Mouse (Mus musculus) embryo, embryonic 10 days (tissue): ENCODE measurements around the gene Tiparp.

ENCODE experiments used
- DNase-seq: peaks from one replicate; pipeline ENCODE4 v3.0.0-alpha.2; 2015; ENCODE audit warnings: low spot score

Tiparp gene

DNA sequence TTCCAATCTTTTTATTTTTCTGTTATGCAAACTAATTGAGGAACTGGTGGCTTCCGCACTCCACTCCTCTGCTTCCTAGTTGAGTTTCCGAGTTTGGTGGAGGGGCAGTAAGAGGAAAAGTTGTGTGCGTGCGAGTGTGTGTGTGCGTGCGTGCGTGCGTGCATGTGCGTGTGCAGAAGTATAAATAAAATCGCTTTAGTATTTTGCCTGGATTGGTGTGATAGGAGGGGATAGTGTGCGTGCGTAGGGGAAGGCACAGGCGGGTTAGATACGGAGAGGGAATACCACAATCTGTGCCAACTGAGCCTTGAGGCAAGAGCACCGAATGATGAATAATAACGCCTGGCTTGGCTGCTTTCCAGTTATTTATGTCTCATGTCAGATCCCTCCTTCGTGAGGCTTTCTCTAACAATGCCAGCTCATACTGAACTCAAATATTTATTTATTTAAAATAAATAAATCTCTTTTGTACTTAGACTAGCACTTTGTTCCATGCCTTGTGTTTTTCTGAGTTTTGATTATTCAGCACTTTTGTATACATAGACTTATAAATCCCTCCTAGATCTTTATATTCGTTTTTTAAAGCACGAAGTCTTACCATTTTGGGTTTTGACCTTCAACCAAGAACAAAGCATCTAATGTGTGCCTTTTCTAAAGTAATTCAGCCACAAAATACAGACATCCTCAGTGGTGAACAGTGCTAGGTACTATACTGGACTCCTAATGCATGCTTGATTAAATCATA, 1.4 kb downstream of the Tiparp start:
- peak; percentile 56 for DNase-seq

DNA sequence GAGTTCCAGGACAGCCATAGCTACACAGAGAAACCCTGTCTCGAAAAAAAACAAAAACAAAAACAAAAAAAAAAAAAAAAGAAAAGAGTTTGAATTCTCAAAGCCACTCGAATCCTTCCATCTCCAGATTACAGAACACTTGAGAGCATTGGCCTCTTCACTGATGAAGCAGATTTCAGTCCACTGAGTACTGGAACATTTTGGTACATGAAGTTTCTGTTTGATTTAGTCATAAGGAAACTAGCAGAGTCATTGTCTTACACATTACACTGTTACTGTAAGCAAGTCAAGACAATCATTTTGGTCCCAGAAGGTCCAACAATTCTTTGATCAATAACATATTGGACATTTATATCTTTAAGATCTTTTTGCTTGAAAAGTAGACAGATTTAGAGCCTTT, 4.8 kb downstream of the Tiparp start:
- DNase-seq: no peak

- DNase-seq: peak; percentile 35
These were observed 5.4 kb downstream of the Tiparp start for GRCm38 (mm10) chr3:65533598-65533997.

GRCm38 (mm10) chr3:65534488-65534887, 6.3 kb downstream of the Tiparp start:
- DNase-seq: no peak

GRCm38 (mm10) chr3:65535087-65535761, 7.0 kb downstream of the Tiparp start:
- no peak for DNase-seq

DNA sequence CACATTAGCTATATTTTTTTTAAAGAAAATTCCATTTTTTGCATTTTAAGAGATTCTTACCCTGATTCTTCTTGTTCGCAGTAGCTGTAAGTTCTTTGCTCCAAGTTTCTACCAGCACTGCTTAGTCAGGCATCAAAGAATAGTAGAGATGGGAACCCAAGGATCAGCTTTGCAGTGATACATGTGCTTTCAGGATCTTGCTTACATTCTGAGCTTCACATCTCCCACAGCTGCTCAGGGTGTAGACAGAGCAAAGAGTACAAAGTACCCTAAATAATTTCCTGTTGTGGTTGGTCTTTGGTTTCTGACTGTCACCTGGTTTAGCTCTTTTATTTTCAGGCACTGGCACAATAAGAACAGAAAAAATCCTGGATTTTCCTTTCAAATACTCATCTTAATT, 9.1 kb downstream of the Tiparp start:
- DNase-seq: no peak

DNA sequence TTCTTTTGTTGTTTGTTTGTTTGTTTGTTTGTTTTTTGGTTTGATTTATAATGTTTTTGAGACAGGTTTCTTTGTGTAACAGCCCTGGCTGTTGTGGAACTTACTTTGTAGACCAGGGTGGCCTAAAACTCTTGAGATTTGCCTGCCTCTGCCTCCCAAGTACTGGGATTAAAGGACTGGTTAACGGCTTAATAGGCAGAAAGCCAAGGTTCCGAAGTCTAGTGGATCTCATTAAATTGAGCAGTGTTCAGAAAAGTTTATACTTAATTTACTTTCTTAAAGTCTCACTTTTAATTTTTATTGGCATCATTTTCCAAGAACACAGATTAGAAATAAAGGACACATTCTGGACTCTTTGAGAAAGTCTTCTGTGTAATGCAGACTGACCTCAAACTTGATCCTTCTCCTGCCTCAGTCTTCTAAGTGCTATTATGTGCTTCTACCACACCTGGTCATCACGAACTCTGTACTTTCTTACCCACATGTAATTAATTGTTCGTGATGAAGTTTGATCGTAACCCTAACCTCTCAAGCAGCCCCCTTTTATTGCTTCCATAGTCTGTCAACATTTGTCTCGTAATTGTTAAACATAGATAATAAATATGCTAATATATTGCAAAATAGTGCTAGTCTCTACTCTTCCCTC, 12.8 kb downstream of the Tiparp start:
- no peak for DNase-seq

DNA sequence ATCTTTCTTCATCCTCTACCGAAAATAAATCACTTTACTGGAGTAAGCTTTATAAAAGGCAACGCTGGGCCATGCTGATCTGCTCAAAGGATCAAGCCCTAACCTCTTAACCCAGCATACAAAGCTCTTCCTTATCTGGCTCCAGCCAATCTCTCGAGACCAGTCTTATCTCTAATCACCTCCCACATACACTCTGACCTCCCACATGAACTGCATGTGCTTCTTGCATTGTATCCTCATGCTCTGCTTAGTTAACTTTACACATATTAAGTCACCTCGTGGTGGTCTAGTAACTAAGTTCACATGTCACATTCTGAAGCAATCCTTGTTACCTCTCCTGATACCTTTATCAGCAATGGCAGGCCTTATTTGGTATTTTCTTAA, 13.3 kb downstream of the Tiparp start:
- no peak for DNase-seq

DNA sequence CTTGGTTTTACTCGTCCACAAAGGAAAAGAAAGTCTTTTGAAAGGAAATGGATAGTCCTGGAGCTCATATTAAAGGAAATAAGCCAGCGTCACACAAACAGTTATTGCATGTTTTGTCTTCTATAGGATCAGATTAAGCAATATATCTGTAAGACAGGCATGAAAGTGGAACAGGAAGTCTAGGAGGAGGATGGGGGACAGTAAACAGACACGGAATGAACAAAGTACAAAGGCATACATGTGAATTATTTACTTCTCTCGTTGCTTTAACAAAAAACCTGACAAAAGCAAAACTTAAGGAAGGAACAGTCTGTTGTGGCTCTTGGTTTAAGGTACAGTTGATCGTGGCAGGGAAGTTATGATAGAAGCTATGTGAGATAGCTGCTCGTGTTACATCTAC, 21.6 kb downstream of the Tiparp start:
- no peak for DNase-seq

DNA sequence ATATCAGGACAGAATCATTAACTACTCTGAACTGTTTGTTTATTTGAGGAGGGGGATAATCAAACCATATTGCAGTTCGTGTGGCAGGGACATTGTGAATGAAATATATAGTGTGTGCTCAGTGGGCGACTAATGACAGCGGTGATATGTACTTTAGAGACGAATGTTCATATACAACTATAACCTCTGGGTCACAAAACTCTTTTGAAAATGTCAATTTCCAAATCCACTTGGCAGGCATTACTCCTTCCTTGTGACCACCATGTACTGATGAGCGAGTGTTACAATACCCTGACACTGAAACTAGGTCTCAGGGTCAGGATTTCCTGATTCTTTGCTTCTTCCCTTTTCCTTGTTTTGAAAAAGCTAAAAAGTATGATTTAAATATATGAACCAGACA, 22.9 kb downstream of the Tiparp start:
- no peak for DNase-seq

GRCm38 (mm10) chr3:65554633-65555032, 26.4 kb downstream of the Tiparp start:
- no peak for DNase-seq

DNA sequence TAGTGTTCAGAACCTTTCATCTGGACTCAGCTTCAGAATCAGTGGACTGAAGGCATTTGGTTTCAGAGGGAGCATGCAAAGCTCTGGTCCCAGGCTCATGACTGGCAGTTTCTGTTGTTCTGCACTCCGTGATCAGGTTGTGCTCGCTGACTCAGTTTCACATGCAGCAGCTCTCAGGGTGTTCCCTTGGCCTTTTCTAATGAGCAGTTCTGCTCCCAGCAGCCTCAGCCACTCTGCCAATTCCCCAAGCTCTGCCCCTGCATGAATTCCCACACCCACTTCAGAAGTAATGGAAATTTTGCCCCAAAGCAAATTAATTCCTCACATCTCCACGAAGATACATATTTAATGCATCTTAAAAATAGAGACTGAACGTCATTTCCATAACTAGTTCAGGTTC, 30.5 kb downstream of the Tiparp start:
- DNase-seq: no peak

DNA sequence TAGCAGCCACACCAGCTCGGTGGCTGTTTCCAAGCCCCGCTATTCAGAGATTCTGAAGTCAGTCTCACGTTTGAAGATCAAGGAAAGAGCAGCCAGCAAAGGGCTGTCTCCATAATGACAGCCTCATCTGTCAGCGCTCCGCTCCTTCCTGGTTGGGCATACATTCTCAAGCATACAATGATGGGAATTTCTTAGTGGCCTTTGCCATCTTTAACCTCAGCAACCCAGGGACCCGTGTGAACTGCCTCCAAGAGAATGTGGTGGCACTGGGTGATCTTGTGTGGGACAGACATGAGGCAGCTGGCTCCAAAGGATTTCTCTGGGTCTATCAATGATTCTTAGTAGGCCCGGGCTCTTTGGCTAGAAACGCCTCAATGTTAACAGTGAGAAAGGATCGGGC, 34.0 kb downstream of the Tiparp start:
- no peak for DNase-seq

DNA sequence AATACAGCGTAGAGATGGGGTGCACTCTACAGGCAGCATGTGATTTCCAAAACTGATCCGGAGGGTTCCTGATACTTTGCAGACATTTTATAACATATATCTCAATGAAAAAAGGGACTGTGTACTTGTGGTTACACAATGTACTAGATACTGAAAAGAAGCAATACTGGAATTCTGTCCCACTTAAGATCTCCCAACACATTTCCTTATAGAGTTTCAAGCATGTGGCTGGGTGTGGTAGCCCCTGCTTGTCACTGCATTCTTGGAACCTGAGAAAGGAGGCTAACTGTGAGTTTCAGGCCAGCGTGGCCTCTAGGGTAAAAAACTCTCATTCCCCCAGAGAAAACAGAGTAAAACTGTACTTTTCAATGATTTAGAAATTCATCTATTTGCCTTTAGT, 34.5 kb downstream of the Tiparp start:
- no peak for DNase-seq

DNA sequence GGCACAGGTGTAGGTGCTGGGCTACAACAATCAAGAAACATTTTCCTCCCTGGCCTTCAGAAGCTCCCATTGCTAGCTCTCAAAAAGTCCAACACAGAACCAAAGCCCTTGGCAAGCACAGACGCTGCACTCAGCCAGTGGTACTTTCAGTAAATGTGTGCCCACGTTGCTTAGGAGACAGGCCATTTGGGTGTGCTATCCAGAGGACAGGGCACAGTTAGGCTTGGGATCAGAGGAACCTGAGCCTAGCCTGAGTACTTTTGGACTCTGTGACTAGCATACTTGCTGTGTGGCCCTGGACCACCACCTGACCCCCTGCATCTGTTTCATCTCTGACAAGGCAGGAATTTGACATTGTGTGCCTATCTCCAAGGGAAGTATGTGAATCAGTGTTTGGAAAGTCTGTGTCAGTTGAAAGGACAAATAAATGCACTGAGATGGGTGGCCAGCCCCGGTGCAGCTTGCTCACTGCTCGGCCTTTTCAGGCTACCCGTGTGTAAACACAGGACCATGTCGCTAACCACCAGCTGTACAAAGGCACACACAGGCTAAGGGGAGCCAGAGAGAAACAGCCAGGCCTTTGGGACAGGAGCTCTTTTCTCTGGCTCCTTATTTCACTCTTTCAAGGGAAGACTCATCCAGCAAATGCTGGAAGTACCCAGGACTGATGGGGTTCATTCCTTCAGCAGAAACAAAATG, 35.9 kb downstream of the Tiparp start:
- DNase-seq: peak; percentile 33

GRCm38 (mm10) chr3:65565632-65566300, 37.6 kb downstream of the Tiparp start:
- DNase-seq: no peak

GRCm38 (mm10) chr3:65569941-65570340, 41.7 kb downstream of the Tiparp start:
- no peak for DNase-seq

GRCm38 (mm10) chr3:65573516-65573915, 45.3 kb downstream of the Tiparp start:
- no peak for DNase-seq

DNA sequence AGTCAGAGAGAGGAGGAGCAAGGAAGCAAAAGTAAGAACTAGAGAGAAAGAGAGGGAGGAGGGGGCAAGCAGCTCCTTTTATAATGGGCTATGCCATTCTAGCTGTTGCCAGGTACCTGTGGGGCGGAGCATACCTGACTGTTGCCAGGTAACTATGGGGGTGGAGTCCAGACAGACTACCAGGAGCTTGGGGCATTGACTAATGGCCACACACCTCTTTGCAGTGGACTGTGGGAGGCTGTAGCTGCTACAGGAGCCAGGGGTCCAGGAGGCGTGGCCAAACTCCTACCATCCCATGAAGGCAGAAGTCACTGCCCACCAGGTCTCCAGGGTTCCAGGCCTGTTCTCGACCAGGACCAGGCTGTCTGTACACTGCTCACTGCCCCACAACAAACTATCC, 49.4 kb downstream of the Tiparp start:
- no peak for DNase-seq

- peak; percentile 47 for DNase-seq
These were observed 51.2 kb downstream of the Tiparp start for GRCm38 (mm10) chr3:65579260-65579921.

DNA sequence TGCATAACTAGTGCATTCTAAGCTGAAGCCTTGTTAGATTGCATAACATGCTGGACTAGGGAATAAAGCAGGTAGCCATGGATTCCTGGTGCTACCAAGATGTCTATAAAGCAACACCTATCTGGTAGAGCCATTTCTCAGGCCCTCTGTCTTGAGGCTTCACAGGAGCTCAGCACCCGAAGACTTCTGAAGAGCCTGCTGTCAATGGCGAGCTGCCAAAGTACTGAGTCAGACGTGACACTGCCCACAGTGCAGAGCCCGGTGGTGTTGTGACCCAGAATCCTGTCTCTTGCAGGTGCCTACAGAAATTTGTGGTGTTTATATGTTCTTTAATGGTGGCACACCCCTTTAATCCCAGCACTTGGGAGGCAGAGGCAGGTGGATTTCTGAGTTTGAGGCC, 53.4 kb downstream of the Tiparp start:
- no peak for DNase-seq

DNA sequence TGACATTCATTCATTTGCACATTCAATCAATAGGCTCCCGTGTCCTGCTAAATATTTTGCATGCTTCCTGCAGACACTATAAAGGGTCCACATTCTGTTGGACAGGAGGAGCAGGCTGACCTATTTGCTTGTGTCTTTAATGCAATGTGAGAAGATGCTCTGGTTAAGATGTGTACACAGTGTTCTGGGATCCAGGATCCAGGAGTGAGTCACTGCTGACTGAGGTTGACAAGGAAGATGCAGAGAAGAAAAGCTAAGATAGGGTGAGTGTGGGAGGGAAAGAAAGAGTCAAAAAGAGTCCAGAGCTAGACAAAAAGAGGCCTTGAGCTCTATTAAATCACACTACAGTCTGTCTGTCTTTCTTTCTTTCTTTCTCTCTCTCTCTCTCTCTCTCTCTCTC, 56.1 kb downstream of the Tiparp start:
- DNase-seq: no peak
